Mouse (Mus musculus): ENCODE measurements around the gene Rft1. TPM values are rescaled to one million over a fixed set of nuclear protein-coding genes. Genes with fewer than 3 reads are reported as not detected.
A peak's percentile ranks its signal among the peaks of the same experiment; 100 is the strongest.

Rft1 gene
- polyA plus RNA-seq, 1 experiment, result 18.2 TPM

DNA sequence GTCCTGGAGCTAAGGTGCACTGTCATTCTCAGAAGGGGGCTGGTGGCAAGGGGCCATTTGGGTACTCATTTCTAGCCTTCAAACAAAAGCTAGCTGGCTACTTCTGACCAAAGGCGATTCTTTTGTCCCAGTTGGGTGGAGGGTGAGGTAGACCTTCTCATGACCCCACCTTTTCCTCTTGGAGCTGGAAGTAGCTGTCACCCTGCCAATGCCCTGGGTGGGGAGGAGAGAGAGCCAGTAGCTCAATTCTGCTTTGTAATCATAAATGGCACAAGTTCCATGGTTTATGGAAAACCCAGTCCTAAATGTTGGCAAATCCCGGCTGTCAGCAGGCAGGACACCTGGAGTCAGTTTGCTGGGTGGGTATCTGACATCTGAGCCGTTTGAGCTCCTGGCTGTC is 11.9 kb downstream of the Rft1 start:
- Histone ChIP-seq H3K4me1 (ENCODE audit: control insufficient read depth, insufficient read depth, low read length) (no peaks in the 10 kb centered on the region), H3K27ac (ENCODE audit: insufficient read depth, low read length) (no peak overlapping the region), H3K4me3 (ENCODE audit: insufficient read depth, low read length) (no peak overlapping the region)
- TF ChIP-seq POLR2A (IDR thresholded peaks at IDR 0.05; ENCODE audit: low read depth, low read length), result no peak
- TF ChIP-seq CTCF (IDR thresholded peaks at IDR 0.05; ENCODE audit: borderline replicate concordance, insufficient read depth, low read length), result no peak

DNA sequence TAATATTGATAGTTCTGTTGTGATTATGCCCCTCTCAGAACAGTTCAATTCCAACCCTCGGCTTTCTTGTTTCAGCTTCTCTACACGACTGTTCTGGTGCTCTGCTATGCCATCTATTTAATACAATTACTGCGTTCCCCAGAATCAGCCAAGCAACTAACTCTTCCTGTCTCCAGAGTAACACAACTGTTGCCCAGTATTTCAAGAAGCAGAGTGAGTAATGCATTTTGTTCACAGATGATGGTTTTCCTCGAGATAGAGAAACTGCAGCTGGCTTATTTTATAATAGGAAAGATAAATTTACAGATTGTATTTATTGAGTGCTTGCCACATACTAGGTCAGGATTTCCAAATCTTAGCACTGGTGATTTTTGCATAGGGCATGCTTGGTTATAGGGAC is 12.4 kb downstream of the Rft1 start:
- TF ChIP-seq CTCF (IDR thresholded peaks at IDR 0.05; ENCODE audit: borderline replicate concordance, insufficient read depth, low read length) (no peak), POLR2A (IDR thresholded peaks at IDR 0.05; ENCODE audit: low read depth, low read length) (no peak)

DNA sequence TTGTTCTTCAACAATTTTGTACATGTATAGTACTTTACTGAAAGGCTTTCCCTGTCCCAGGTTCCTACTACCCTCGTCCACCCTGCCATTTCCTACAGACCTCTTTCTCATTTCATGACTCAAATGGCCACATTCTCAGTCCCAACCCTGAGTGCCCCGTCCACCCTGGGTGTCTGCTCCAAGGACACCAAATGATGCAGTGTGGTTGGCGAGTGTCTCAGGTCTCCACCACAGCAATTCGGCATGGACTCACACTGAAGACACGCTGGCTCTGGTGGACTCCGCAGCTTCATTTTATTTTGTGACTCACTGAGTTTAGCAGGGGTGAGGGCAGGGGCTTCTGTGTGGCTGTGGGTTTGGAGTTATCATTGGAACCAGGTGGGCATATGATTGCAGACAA is 16.0 kb downstream of the Rft1 start:
- Histone ChIP-seq H3K4me1 (ENCODE audit: control insufficient read depth, insufficient read depth, low read length) (no peaks in the 10 kb centered on the region), H3K27ac (ENCODE audit: insufficient read depth, low read length) (no peak overlapping the region), H3K4me3 (ENCODE audit: insufficient read depth, low read length) (no peak overlapping the region)
- TF ChIP-seq POLR2A (IDR thresholded peaks at IDR 0.05; ENCODE audit: low read depth, low read length) (no peak), CTCF (IDR thresholded peaks at IDR 0.05; ENCODE audit: borderline replicate concordance, insufficient read depth, low read length) (no peak)

More for the DNA sequence above, 12.4 kb downstream of the Rft1 start:
- Histone ChIP-seq H3K4me3 (ENCODE audit: insufficient read depth, low read length) (no peak overlapping the region), H3K27ac (ENCODE audit: insufficient read depth, low read length) (no peak overlapping the region), H3K4me1 (ENCODE audit: control insufficient read depth, insufficient read depth, low read length) (no peaks in the 10 kb centered on the region)

GRCm38 (mm10) chr14:30671095-30671985 is 17.2 kb downstream of the Rft1 start:
- Histone ChIP-seq H3K4me1 (ENCODE audit: control insufficient read depth, insufficient read depth, low read length) (no peaks in the 10 kb centered on the region), H3K27ac (ENCODE audit: insufficient read depth, low read length) (peak overlapping the region; percentile 48; the same call in 1 of the 2 replicates), H3K4me3 (ENCODE audit: insufficient read depth, low read length) (no peak overlapping the region)
- TF ChIP-seq CTCF (IDR thresholded peaks at IDR 0.05; ENCODE audit: borderline replicate concordance, insufficient read depth, low read length), result no peak
- TF ChIP-seq POLR2A (IDR thresholded peaks at IDR 0.05; ENCODE audit: low read depth, low read length), result no peak

DNA sequence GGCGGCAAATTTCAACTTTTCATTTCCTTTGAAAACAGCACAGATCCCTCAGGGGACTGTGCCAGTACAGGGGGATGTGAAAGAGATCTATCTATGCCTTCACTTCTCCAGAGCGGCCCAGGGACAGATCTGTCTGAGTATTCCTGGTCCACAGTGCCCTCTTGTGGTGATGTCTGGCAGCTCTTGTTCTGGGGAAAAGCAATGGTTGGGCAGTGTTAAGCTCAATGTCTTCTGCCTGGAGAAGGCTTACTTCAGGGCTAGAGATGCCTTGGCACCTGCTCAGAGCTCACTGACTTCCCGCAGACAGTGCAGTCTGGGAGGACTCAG is 17.8 kb downstream of the Rft1 start:
- 0 out of 2 replicates have a peak overlapping the region, but pooled peaks have one; percentile 23 for H3K27ac ChIP-seq (ENCODE audit: insufficient read depth, low read length)
- TF ChIP-seq POLR2A (IDR thresholded peaks at IDR 0.05; ENCODE audit: low read depth, low read length) (no peak), CTCF (IDR thresholded peaks at IDR 0.05; ENCODE audit: borderline replicate concordance, insufficient read depth, low read length) (peak; percentile 72; the same call in 1 of the 2 replicates)
- no peaks in the 10 kb centered on the region for H3K4me1 ChIP-seq (ENCODE audit: control insufficient read depth, insufficient read depth, low read length)
- no peak overlapping the region for H3K4me3 ChIP-seq (ENCODE audit: insufficient read depth, low read length)

GRCm38 (mm10) chr14:30674947-30675346 is 20.8 kb downstream of the Rft1 start:
- H3K4me1 ChIP-seq (ENCODE audit: control insufficient read depth, insufficient read depth, low read length), result no peaks in the 10 kb centered on the region
- H3K27ac ChIP-seq (ENCODE audit: insufficient read depth, low read length), result no peak overlapping the region
- no peak overlapping the region for H3K4me3 ChIP-seq (ENCODE audit: insufficient read depth, low read length)
- TF ChIP-seq CTCF (IDR thresholded peaks at IDR 0.05; ENCODE audit: borderline replicate concordance, insufficient read depth, low read length), result no peak
- TF ChIP-seq POLR2A (IDR thresholded peaks at IDR 0.05; ENCODE audit: low read depth, low read length), result no peak

DNA sequence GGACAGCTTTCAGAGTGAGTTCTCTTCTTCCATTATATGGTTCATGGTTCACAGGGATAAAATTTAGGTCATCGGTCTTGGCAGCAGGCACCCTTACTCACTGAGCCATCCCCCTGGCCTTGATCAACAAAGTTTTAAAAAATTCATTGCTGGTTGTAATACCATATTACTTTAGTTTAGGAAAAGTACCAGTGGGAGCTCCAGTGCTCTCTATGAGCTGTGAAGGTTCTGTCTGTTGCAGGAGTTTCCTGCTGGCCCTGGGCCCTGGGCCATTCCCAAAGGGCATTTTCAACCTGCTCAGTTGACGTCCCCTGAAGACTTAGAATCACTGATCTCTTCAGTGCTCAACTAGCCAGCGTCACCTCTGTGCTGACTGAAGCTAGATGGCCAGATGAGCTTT is 28.0 kb downstream of the Rft1 start:
- no peak for TF ChIP-seq POLR2A (IDR thresholded peaks at IDR 0.05; ENCODE audit: low read depth, low read length)
- no peak for TF ChIP-seq CTCF (IDR thresholded peaks at IDR 0.05; ENCODE audit: borderline replicate concordance, insufficient read depth, low read length)

GRCm38 (mm10) chr14:30690685-30691084 is 36.5 kb downstream of the Rft1 start:
- H3K27ac ChIP-seq (ENCODE audit: insufficient read depth, low read length), result no peak overlapping the region
- H3K4me1 ChIP-seq (ENCODE audit: control insufficient read depth, insufficient read depth, low read length), result no peaks in the 10 kb centered on the region
- H3K4me3 ChIP-seq (ENCODE audit: insufficient read depth, low read length), result no peak overlapping the region
- TF ChIP-seq CTCF (IDR thresholded peaks at IDR 0.05; ENCODE audit: borderline replicate concordance, insufficient read depth, low read length), result no peak
- no peak for TF ChIP-seq POLR2A (IDR thresholded peaks at IDR 0.05; ENCODE audit: low read depth, low read length)

More for the DNA sequence above, 28.0 kb downstream of the Rft1 start:
- Histone ChIP-seq H3K4me3 (ENCODE audit: insufficient read depth, low read length) (no peak overlapping the region), H3K27ac (ENCODE audit: insufficient read depth, low read length) (no peak overlapping the region), H3K4me1 (ENCODE audit: control insufficient read depth, insufficient read depth, low read length) (no peaks in the 10 kb centered on the region)

DNA sequence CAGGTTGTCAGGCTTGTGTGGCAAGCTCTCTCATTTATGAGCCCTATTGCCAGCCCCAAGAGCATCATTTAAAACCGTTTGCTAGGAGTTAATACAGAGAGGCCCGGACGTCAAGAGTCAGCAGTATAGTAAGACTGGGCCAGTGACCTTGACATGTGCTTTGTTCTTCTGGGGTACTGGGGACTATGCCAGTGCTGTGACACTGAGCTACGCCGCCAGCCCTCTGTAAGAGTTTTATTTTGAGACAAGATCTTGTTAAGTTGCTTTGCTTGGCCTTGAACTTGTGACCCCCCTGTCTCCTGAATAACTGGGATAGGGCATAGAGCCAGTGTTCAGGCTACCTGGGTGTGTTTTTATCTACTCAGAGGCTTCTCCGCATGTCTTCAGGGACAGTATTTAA is 38.3 kb downstream of the Rft1 start:
- H3K4me1 ChIP-seq (ENCODE audit: control insufficient read depth, insufficient read depth, low read length), result no peaks in the 10 kb centered on the region
- TF ChIP-seq POLR2A (IDR thresholded peaks at IDR 0.05; ENCODE audit: low read depth, low read length) (no peak), CTCF (IDR thresholded peaks at IDR 0.05; ENCODE audit: borderline replicate concordance, insufficient read depth, low read length) (no peak)

DNA sequence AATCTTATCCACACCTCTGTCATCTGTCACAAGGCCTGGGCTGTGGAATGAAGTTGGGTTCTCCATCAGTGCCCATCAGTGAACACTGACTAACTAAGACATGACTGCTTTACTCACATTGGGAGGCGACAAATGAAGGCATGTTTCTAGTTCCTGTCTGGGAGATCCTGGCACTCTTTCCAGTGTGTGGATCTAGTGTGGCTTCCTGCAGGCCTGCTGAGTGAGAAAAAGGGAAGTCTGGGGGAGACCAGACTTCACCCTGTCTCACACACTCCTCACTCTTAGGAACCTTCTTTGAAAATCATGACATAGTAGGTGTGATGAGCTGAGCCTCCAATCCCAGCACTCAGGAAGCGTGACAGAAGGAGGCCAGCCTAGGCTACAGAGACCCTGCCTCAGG is 40.6 kb downstream of the Rft1 start:
- no peaks in the 10 kb centered on the region for H3K4me1 ChIP-seq (ENCODE audit: control insufficient read depth, insufficient read depth, low read length)
- no peak overlapping the region for H3K27ac ChIP-seq (ENCODE audit: insufficient read depth, low read length)
- H3K4me3 ChIP-seq (ENCODE audit: insufficient read depth, low read length), result no peak overlapping the region
- TF ChIP-seq CTCF (IDR thresholded peaks at IDR 0.05; ENCODE audit: borderline replicate concordance, insufficient read depth, low read length) (no peak), POLR2A (IDR thresholded peaks at IDR 0.05; ENCODE audit: low read depth, low read length) (no peak)

More for the DNA sequence above, 38.3 kb downstream of the Rft1 start:
- Histone ChIP-seq H3K27ac (ENCODE audit: insufficient read depth, low read length) (no peak overlapping the region), H3K4me3 (ENCODE audit: insufficient read depth, low read length) (no peak overlapping the region)

Measured in embryonic fibroblast, embryonic 13.5 days (primary cell).